Mouse (Mus musculus) embryonic fibroblast, embryonic 13.5 days (primary cell): ENCODE measurements around the gene Pex7.

ENCODE experiments used
- CTCF ChIP-seq: IDR thresholded peaks from 2 replicates; pipeline ENCODE4 v1.5.1; 2011; ENCODE audit warnings: mild to moderate bottlenecking, control low read depth, low read length, moderate library complexity, borderline replicate concordance; ENCODE audit not compliant: insufficient read depth
- POLR2A ChIP-seq: IDR thresholded peaks from 2 replicates; pipeline ENCODE4 v1.6.1; 2011; ENCODE audit warnings: low read depth, mild to moderate bottlenecking, control low read depth, low read length, moderate library complexity

GRCm38 (mm10) chr10:19908076-19908475 lies 587 bp upstream of the Pex7 start:
- TF ChIP-seq CTCF = no peak
- TF ChIP-seq POLR2A = no peak
